Mouse (Mus musculus) spleen, adult 2 months (tissue): ENCODE measurements around the gene Pdlim7. TPM values are rescaled to one million over a fixed set of nuclear protein-coding genes. Genes with fewer than 3 reads are reported as not detected.

Experiments used
- DNase-seq, 2 experiments: peaks; one replicate each; pipeline versions ENCODE4 v3.0.0 to v3.0.0-alpha.2; 2012 to 2021; ENCODE audit warnings: low spot score in 2 of 2, low read depth in 1 of 2
- H3K27ac ChIP-seq: fragments of 200-500 bp; 2 replicates; pipeline ENCODE4 v1.5.1; 2012; ENCODE audit warnings: low read length, inconsistent platforms; ENCODE audit not compliant: insufficient read depth
- H3K27me3 ChIP-seq: fragments of 200-500 bp; 2 replicates; pipeline ENCODE4 v1.6.1; 2012; ENCODE audit warnings: mild to moderate bottlenecking, moderate library complexity, low read length, inconsistent platforms; ENCODE audit not compliant: control insufficient read depth, insufficient read depth
- H3K36me3 ChIP-seq: fragments of 200-500 bp; 2 replicates; pipeline ENCODE4 v1.6.1; 2012; ENCODE audit warnings: mild to moderate bottlenecking, low read length, inconsistent platforms; ENCODE audit not compliant: control insufficient read depth, insufficient read depth
- H3K4me1 ChIP-seq: fragments of 200-500 bp; 2 replicates; pipeline ENCODE4 v1.6.1; 2011; ENCODE audit warnings: inconsistent platforms; ENCODE audit not compliant: control insufficient read depth, insufficient read depth, insufficient read length
- H3K4me3 ChIP-seq: fragments of 200-500 bp; 2 replicates; pipeline ENCODE4 v1.5.1; 2011; ENCODE audit warnings: mild to moderate bottlenecking, inconsistent platforms; ENCODE audit not compliant: insufficient read depth, insufficient read length; ENCODE audit errors: extremely low read depth
- CTCF ChIP-seq: fragments of 200-500 bp; IDR thresholded peaks from 2 replicates; pipeline ENCODE4 v1.5.1; 2011; ENCODE audit warnings: mild to moderate bottlenecking, inconsistent platforms; ENCODE audit not compliant: insufficient read depth, insufficient read length, insufficient replicate concordance; ENCODE audit errors: extremely low read depth
- POLR2A ChIP-seq: fragments of 200-500 bp; IDR thresholded peaks from 2 replicates; pipeline ENCODE4 v1.6.1; 2011; ENCODE audit warnings: low read depth, low read length, inconsistent platforms
- WGBS: fragments of 180-500 bp; shearing (Covaris S2); methylation state at CpG from one replicate; pipeline ENCODE4 v1.1.7; 2018; 5-methylcytosine and 5-hydroxymethylcytosine counted together
- polyA plus RNA-seq: library from polyadenylated mRNA; depleted of rRNA; stranded (reverse); fragments of >200 nt; gene quantifications from 2 replicates; pipeline ENCODE4 v1.2.3, GENCODE M21; 2012

Gene Pdlim7
- polyA plus RNA-seq, 1 experiment: 38.3 TPM

DNA sequence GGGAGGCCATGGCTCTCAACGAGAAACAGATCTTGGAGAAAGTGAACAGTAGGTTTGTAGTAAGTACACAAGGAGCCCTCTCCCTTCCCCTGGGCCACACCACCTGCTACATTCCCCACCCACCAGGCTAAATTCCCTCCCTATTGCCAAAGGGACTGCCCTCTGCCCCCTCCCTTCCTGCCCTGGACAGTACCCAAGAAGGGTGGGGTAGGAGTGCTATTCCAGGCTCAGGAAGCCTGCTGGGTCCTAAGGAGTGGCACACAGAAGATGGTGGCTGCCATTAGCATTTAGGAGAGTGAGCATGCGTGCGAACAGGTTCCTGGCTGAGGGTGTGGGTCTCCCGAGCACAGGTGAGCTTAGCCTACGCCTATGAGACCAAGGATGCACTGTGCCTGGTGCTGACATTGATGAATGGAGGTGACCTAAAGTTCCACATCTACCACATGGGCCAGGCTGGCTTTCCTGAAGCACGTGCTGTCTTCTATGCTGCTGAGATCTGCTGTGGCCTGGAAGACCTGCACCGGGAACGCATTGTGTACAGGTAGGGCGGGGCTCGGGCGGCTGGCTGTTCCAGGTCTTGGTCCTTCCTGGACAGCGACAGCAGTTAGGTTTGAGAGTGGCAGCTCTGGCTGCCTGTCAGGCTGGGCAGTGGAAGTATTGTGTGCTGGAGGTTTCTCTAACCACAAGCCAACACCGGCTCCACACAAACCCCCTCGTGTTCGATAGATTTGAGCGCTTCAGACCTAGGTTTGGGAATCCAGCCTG, 61.5 kb downstream of the Pdlim7 start:
- H3K36me3 ChIP-seq: peaks cover 63% of the 10 kb centered on the region
- WGBS: 95% methylated on average over 16 of the region's 16 CpGs
- TF ChIP-seq CTCF (no peak), POLR2A (no peak)
- no peak overlapping the region for H3K27ac ChIP-seq
- H3K4me3 ChIP-seq: no peak overlapping the region
- H3K27me3 ChIP-seq: no peaks in the 10 kb centered on the region
- H3K4me1 ChIP-seq: peaks cover 30% of the 10 kb centered on the region; the same call in 1 of the 2 replicates
- DNase-seq: no peak

- Histone ChIP-seq H3K4me3 (no peak overlapping the region), H3K36me3 (peaks cover 57% of the 10 kb centered on the region), H3K27me3 (no peaks in the 10 kb centered on the region), H3K27ac (no peak overlapping the region), H3K4me1 (peaks cover 33% of the 10 kb centered on the region; the same call in 1 of the 2 replicates)
- no peak for TF ChIP-seq CTCF
- TF ChIP-seq POLR2A: no peak
- no peak for DNase-seq
- 93% methylated on average over 10 of the region's 10 CpGs for WGBS
These were observed 62.2 kb downstream of the Pdlim7 start for GRCm38 (mm10) chr13:55451296-55451695.

- Histone ChIP-seq H3K27ac (peak overlapping the region; percentile 52; the same call in 1 of the 2 replicates), H3K4me1 (peaks cover 33% of the 10 kb centered on the region; the same call in 1 of the 2 replicates), H3K36me3 (peaks cover 51% of the 10 kb centered on the region), H3K4me3 (no peak overlapping the region), H3K27me3 (no peaks in the 10 kb centered on the region)
- WGBS: 78% methylated on average over 11 of the region's 11 CpGs
- DNase-seq: no peak
- no peak for TF ChIP-seq CTCF
- TF ChIP-seq POLR2A: no peak
These were observed 62.9 kb downstream of the Pdlim7 start for GRCm38 (mm10) chr13:55450511-55450980.

GRCm38 (mm10) chr13:55449679-55450441, 63.6 kb downstream of the Pdlim7 start:
- whole genome bisulfite sequencing: 30% methylated on average over 17 of the region's 17 CpGs
- TF ChIP-seq POLR2A (no peak), CTCF (no peak)
- peaks cover 46% of the 10 kb centered on the region for H3K36me3 ChIP-seq
- peak in 1 of 2 experiments; percentile 84 for DNase-seq
- peak overlapping the region; percentile 88 for H3K27ac ChIP-seq
- peaks cover 33% of the 10 kb centered on the region; the same call in 1 of the 2 replicates for H3K4me1 ChIP-seq
- no peaks in the 10 kb centered on the region for H3K27me3 ChIP-seq
- peak overlapping the region; percentile 10; the same call in 1 of the 2 replicates for H3K4me3 ChIP-seq

DNA sequence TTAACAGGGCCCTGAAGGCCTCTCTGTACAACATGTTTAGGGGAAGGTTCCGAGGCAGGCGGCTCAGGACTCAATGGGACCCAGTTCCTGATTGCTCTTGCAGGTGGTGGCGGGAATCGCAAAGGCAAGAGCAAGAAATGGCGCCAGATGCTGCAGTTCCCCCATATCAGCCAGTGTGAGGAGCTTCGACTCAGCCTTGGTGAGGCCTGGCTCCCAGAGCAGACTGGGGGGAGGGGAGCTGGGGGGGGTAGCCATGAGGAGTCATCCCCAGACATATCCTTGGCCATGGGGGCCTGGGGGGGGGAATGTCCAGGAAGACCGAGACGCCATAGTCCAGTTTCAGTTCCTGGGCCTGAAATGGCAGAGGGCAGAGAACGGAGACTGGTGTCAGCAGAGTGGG, 64.3 kb downstream of the Pdlim7 start:
- TF ChIP-seq CTCF (no peak), POLR2A (no peak)
- Histone ChIP-seq H3K4me1 (peaks cover 33% of the 10 kb centered on the region; the same call in 1 of the 2 replicates), H3K4me3 (peak overlapping the region; percentile 10; the same call in 1 of the 2 replicates), H3K36me3 (peaks cover 40% of the 10 kb centered on the region), H3K27ac (peak overlapping the region; percentile 88), H3K27me3 (no peaks in the 10 kb centered on the region)
- 34% methylated on average over 9 of the region's 9 CpGs for WGBS
- DNase-seq: no peak

DNA sequence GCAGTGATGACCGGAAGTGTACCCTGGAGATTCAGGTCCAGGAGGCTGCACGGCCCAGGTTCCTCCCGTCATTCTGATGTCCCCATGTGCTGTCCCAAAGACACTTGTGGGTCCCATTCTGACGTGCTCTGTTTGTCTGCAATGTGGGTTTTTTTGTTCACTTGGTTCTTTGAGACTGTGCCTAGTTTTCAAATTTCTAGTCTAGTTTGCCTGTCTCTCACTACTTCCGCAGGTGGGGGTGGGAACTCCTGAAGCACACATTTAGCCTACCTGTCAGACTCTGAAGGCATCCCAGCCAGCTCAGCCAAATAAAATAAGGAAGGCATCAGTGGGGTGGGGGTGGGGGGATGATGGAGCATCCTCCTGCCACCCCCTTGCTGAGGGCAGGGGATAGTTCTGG, 65.3 kb downstream of the Pdlim7 start:
- TF ChIP-seq CTCF (no peak), POLR2A (no peak)
- no peak for DNase-seq
- Histone ChIP-seq H3K4me1 (peaks cover 39% of the 10 kb centered on the region; the same call in 1 of the 2 replicates), H3K27me3 (no peaks in the 10 kb centered on the region), H3K36me3 (peaks cover 31% of the 10 kb centered on the region), H3K27ac (peak overlapping the region; percentile 88), H3K4me3 (peak overlapping the region; percentile 81; the same call in 1 of the 2 replicates)
- WGBS: 51% methylated on average over 5 of the region's 5 CpGs
